Mouse (Mus musculus) WW6 (cell line): Measurements from ENCODE around the gene Ankrd45.
A peak's percentile ranks its signal among the peaks of the same experiment; 100 is the strongest.
"Not testable (repeated sequence)": the region's sequence is repeated elsewhere in the genome, so short reads cannot be mapped to it uniquely, and the experiment has no call there.

Experiments used
- DNase-seq: peaks from one replicate; pipeline ENCODE4 v3.0.0-alpha.2; 2013; ENCODE audit warnings: low read depth, low spot score

The Ankrd45 gene

GRCm38 (mm10) chr1:161185431-161185830 lies 42.9 kb downstream of the Ankrd45 start:
- no peak for DNase-seq

GRCm38 (mm10) chr1:161190253-161190910 lies 47.9 kb downstream of the Ankrd45 start:
- DNase-seq, result no peak

- DNase-seq, result peak; percentile 64
Observed at GRCm38 (mm10) chr1:161195541-161196351, 53.3 kb downstream of the Ankrd45 start.

GRCm38 (mm10) chr1:161196364-161196763 lies 53.9 kb downstream of the Ankrd45 start:
- not testable (repeated sequence) for DNase-seq

GRCm38 (mm10) chr1:161199856-161200255 lies 57.4 kb downstream of the Ankrd45 start:
- DNase-seq, result peak; percentile 26

GRCm38 (mm10) chr1:161214465-161214864 lies 72.0 kb downstream of the Ankrd45 start:
- peak; percentile 33 for DNase-seq

GRCm38 (mm10) chr1:161219816-161220215 lies 77.3 kb downstream of the Ankrd45 start:
- no peak for DNase-seq
